Mouse (Mus musculus): ENCODE measurements at regions not wholly inside any gene's neighbourhood (a gene's known extent, or its start where the extent isn't known, plus 50 kb on each side); places are given as distances from the start of the nearest gene placed in this dataset.

GRCm38 (mm10) chr5:148701001-148701400, 148.4 kb upstream of the Ubl3 start:
- H3K4me3 ChIP-seq (replicated peaks in 1 of 3; ENCODE audit: low read depth in 2 of 3, low read length in 2 of 3, poor library complexity in 1 of 3) = no peak overlapping the region
- dilution Hi-C loops (cut with MboI; ENCODE audit: extremely low pct_ligation_motif_present, extremely low pct_unique_long_range_greater_than_20kb, low sequenced_read_pairs) = no loop called here
- H3K79me2 ChIP-seq (replicated peaks; ENCODE audit: control insufficient read depth, extremely low read depth, insufficient read depth, poor library complexity, severe bottlenecking) = no peaks in the 10 kb centered on the region
- peaks cover 2 to 6% of the 10 kb centered on the region in 2 experiments; a peak in 3 of 4 replicates for H3K4me1 ChIP-seq (ENCODE audit: control insufficient read depth in 1 of 2, insufficient read depth in 2 of 2)
- no peaks in the 10 kb centered on the region for H3K27me3 ChIP-seq (replicated peaks)
- TF ChIP-seq ZC3H11A (IDR thresholded peaks at IDR 0.05; ENCODE audit: low read depth, low read length) = no peak
- peak in 1 of 2 experiments; percentile 12; a peak in 1 of 4 replicates for TF ChIP-seq CTCF (conservative IDR thresholded peaks at IDR 0.05 in 1 of 2, IDR thresholded peaks at IDR 0.05 in 1 of 2; ENCODE audit: low read depth in 2 of 2, low read length in 2 of 2)
- in situ Hi-C loops (cut with MboI; ENCODE audit: low pct_ligation_motif_present, low pct_unique_long_range_greater_than_20kb, low sequenced_read_pairs) = no loop called here
- H3K36me3 ChIP-seq (replicated peaks in 1 of 2; ENCODE audit: control insufficient read depth in 1 of 2, insufficient read depth in 1 of 2, low read length in 1 of 2) = no peaks in the 10 kb centered on the region
- no peak overlapping the region for H3K27ac ChIP-seq (ENCODE audit: insufficient read depth, low read depth)
- H3K4me2 ChIP-seq (ENCODE audit: insufficient read depth, low read depth, poor library complexity, severe bottlenecking) = no peak overlapping the region
- no peaks in the 10 kb centered on the region for H3K9me3 ChIP-seq (replicated peaks; ENCODE audit: low read length)
- no peak overlapping the region for H3K9ac ChIP-seq (ENCODE audit: insufficient read depth, low read depth)
- DNase-seq (ENCODE audit: extremely low read depth) = no peak

- TF ChIP-seq RAD21 (IDR thresholded peaks at IDR 0.05; ENCODE audit: low read depth, low read length) = no peak
- TF ChIP-seq PAX5 (IDR thresholded peaks at IDR 0.05; ENCODE audit: low read length) = no peak
- no peak for TF ChIP-seq ZKSCAN1 (IDR thresholded peaks at IDR 0.05; ENCODE audit: borderline replicate concordance, low read depth, low read length)
- no peak for TF ChIP-seq MAZ (IDR thresholded peaks at IDR 0.05; ENCODE audit: low read depth, low read length)
- no peak for TF ChIP-seq ZC3H11A (IDR thresholded peaks at IDR 0.05; ENCODE audit: low read depth, low read length)
- no peak for TF ChIP-seq NELFE (IDR thresholded peaks at IDR 0.05; ENCODE audit: low read depth, low read length)
- TF ChIP-seq USF2 (conservative IDR thresholded peaks at IDR 0.05; ENCODE audit: low read depth, low read length) = no peak
- no peak for TF ChIP-seq SIN3A (IDR thresholded peaks at IDR 0.05; ENCODE audit: low read length)
- TF ChIP-seq ZMIZ1 (IDR thresholded peaks at IDR 0.05; ENCODE audit: low read depth, low read length) = no peak
- TF ChIP-seq ELF1 (IDR thresholded peaks at IDR 0.05; ENCODE audit: low read depth, low read length) = no peak
- no peak for TF ChIP-seq UBTF (IDR thresholded peaks at IDR 0.05; ENCODE audit: low read depth, low read length)
- TF ChIP-seq BHLHE40 (IDR thresholded peaks at IDR 0.05; ENCODE audit: low read depth, low read length) = no peak
- no peak for TF ChIP-seq IRF4 (IDR thresholded peaks at IDR 0.05; ENCODE audit: low read depth, low read length)
- no peak for TF ChIP-seq ZNF384 (IDR thresholded peaks at IDR 0.05; ENCODE audit: low read depth, low read length)
- TF ChIP-seq E2F4 (IDR thresholded peaks at IDR 0.05; ENCODE audit: insufficient replicate concordance, low read depth, low read length) = no peak
- no peak for TF ChIP-seq POLR2AphosphoS2 (IDR thresholded peaks at IDR 0.05; ENCODE audit: low read depth, low read length)
- no peak for TF ChIP-seq MYC (IDR thresholded peaks at IDR 0.05; ENCODE audit: low read depth, low read length)
- TF ChIP-seq EP300 (IDR thresholded peaks at IDR 0.05; ENCODE audit: low read length) = no peak
- no peak for TF ChIP-seq POLR2A (IDR thresholded peaks at IDR 0.05; ENCODE audit: low read depth, low read length)
- no peak for TF ChIP-seq ETS1 (conservative IDR thresholded peaks at IDR 0.05; ENCODE audit: low read depth, low read length)
- no peak overlapping the region for H3K27ac ChIP-seq (ENCODE audit: insufficient read depth, low read depth)
- no peaks in the 10 kb centered on the region for H3K36me3 ChIP-seq (replicated peaks in 1 of 2; ENCODE audit: control insufficient read depth in 1 of 2, insufficient read depth in 1 of 2, low read length in 1 of 2)
- peaks cover 2 to 6% of the 10 kb centered on the region in 2 experiments; a peak in 3 of 4 replicates for H3K4me1 ChIP-seq (ENCODE audit: control insufficient read depth in 1 of 2, insufficient read depth in 2 of 2)
- no peak overlapping the region for H3K4me2 ChIP-seq (ENCODE audit: insufficient read depth, low read depth, poor library complexity, severe bottlenecking)
- no peak for DNase-seq (ENCODE audit: extremely low read depth)
- dilution Hi-C loops (cut with MboI; ENCODE audit: extremely low pct_ligation_motif_present, extremely low pct_unique_long_range_greater_than_20kb, low sequenced_read_pairs) (no loop called here), in situ Hi-C loops (cut with MboI; ENCODE audit: low pct_ligation_motif_present, low pct_unique_long_range_greater_than_20kb, low sequenced_read_pairs) (no loop called here)
- no peak overlapping the region for H3K9ac ChIP-seq (ENCODE audit: insufficient read depth, low read depth)
- H3K27me3 ChIP-seq (replicated peaks) = no peaks in the 10 kb centered on the region
- H3K9me3 ChIP-seq (replicated peaks; ENCODE audit: low read length) = no peaks in the 10 kb centered on the region
- H3K79me2 ChIP-seq (replicated peaks; ENCODE audit: control insufficient read depth, extremely low read depth, insufficient read depth, poor library complexity, severe bottlenecking) = no peaks in the 10 kb centered on the region
- no peak overlapping the region for H3K4me3 ChIP-seq (replicated peaks in 1 of 3; ENCODE audit: low read depth in 2 of 3, low read length in 2 of 3, poor library complexity in 1 of 3)
These were observed 147.7 kb upstream of the Ubl3 start for GRCm38 (mm10) chr5:148700240-148700639.

All from CH12.LX (cell line).